In genomic region chr10:25372510-25373148, GRCm38 (mm10) we compare ENCODE assay signal across 11 mouse cellular contexts. TPM values are rescaled to one million over a fixed set of nuclear protein-coding genes. Genes with fewer than 3 reads are reported as not detected.
DNase-seq lines count a peak whose midpoint lies in the region; ATAC-seq and TF ChIP-seq lines count a peak whose summit lies in the region.
"Had no signal": no experiment of that assay in that cellular context is flagged by ENCODE, and none has a peak within 500 bp of the region (broad histone marks: within the 10 kb centered on the region; RNA-seq: fewer than 3 reads in every experiment).

No protein-coding gene starts in this region.

- no peak for ATAC-seq in heart, embryonic 14.5 days (ENCODE audit: insufficient number of reproducible peaks, insufficient read depth, low FRiP score, low read depth)
- peak; percentile 61 for ATAC-seq in embryonic facial prominence, embryonic 12.5 days (ENCODE audit: insufficient number of reproducible peaks, insufficient read depth, low FRiP score, low TSS enrichment)
- ATAC-seq: liver, embryonic 12.5 days had no signal

- no peaks in the 10 kb centered on the region for H3K27me3 ChIP-seq in heart, embryonic 14.5 days (ENCODE audit: control insufficient read depth, insufficient read depth, low read length)
- no peaks in the 10 kb centered on the region for H3K27me3 ChIP-seq in embryonic facial prominence, embryonic 12.5 days
- no peaks in the 10 kb centered on the region for H3K27me3 ChIP-seq in limb, embryonic 10.5 days (ENCODE audit: low read depth, poor library complexity, severe bottlenecking)
- no peaks in the 10 kb centered on the region for H3K27me3 ChIP-seq in thymus, adult 2 months (ENCODE audit: control insufficient read depth, insufficient read depth, low read length)
- H3K27me3 ChIP-seq: kidney, embryonic 15.5 days; liver, embryonic 12.5 days had no signal

- 48% methylated on average over 10 of the region's 10 CpGs for WGBS in heart, embryonic 14.5 days
- 16% methylated on average over 10 of the region's 10 CpGs for WGBS in embryonic facial prominence, embryonic 12.5 days
- 25% methylated on average over 10 of the region's 10 CpGs for WGBS in limb, embryonic 10.5 days
- WGBS in thymus, adult 2 months = 89% methylated on average over 10 of the region's 10 CpGs

- H3K4me1 ChIP-seq in heart, embryonic 14.5 days (ENCODE audit: control insufficient read depth in 2 of 2, insufficient read depth in 2 of 2, low read length in 2 of 2) = peaks cover 16 to 47% of the 10 kb centered on the region in 2 experiments
- H3K4me1 ChIP-seq in embryonic facial prominence, embryonic 12.5 days = peaks cover 67% of the 10 kb centered on the region
- H3K4me1 ChIP-seq in limb, embryonic 10.5 days = peaks cover 72% of the 10 kb centered on the region
- H3K4me1 ChIP-seq in thymus, adult 2 months (replicated peaks; ENCODE audit: control insufficient read depth, insufficient read depth, low read length) = peaks cover 8% of the 10 kb centered on the region

- H3K36me3 ChIP-seq in heart, embryonic 14.5 days (ENCODE audit: control insufficient read depth, insufficient read depth, low read length) = peaks cover 5% of the 10 kb centered on the region; the same call in 1 of the 2 replicates
- peaks cover 5% of the 10 kb centered on the region for H3K36me3 ChIP-seq in embryonic facial prominence, embryonic 12.5 days
- peaks cover 6% of the 10 kb centered on the region for H3K36me3 ChIP-seq in limb, embryonic 10.5 days
- 0 out of 2 replicates have a peak, but pooled peaks cover 2% of the 10 kb centered on the region for H3K36me3 ChIP-seq in thymus, adult 2 months (ENCODE audit: control insufficient read depth, insufficient read depth, low read length)
- H3K36me3 ChIP-seq: liver, embryonic 12.5 days had no signal

- H3K9me3 ChIP-seq in heart, embryonic 14.5 days (ENCODE audit: control insufficient read depth, low read length) = no peaks in the 10 kb centered on the region
- H3K9me3 ChIP-seq in embryonic facial prominence, embryonic 12.5 days = no peaks in the 10 kb centered on the region
- no peaks in the 10 kb centered on the region for H3K9me3 ChIP-seq in limb, embryonic 10.5 days (replicated peaks)
- H3K9me3 ChIP-seq: kidney, embryonic 15.5 days; liver, embryonic 12.5 days had no signal

- H3K27ac ChIP-seq in heart, embryonic 14.5 days (replicated peaks in 1 of 2; ENCODE audit: control insufficient read depth in 1 of 2, insufficient read depth in 1 of 2, low read depth in 2 of 2, low read length in 2 of 2) = peak overlapping the region; percentile 14; a peak in 1 of 4 replicates
- peak overlapping the region; percentile 84 for H3K27ac ChIP-seq in embryonic facial prominence, embryonic 12.5 days
- H3K27ac ChIP-seq in limb, embryonic 10.5 days = peak overlapping the region; percentile 84
- H3K27ac ChIP-seq in thymus, adult 2 months (ENCODE audit: control insufficient read depth, insufficient read depth, low read length) = no peak overlapping the region
- H3K27ac ChIP-seq: liver, embryonic 12.5 days had no signal

- DNase-seq in heart, postnatal 4 days = no peak
- peak; percentile 66 for DNase-seq in R1 (ENCODE audit: low read depth, low spot score)
- peak; percentile 65 for DNase-seq in limb, embryonic 10.5 days (ENCODE audit: low spot score)
- DNase-seq in kidney, postnatal 25 days = no peak
- DNase-seq in thymus, adult 2 months = no peak
- no peak for DNase-seq in urinary bladder, postnatal 10 days (ENCODE audit: low spot score)
- DNase-seq: right cerebral cortex, postnatal 25 days had no signal

- H3K4me3 ChIP-seq in heart, embryonic 14.5 days (ENCODE audit: control insufficient read depth in 1 of 2, insufficient read depth in 1 of 2, low read depth in 1 of 2, low read length in 2 of 2) = no peak overlapping the region
- no peak overlapping the region for H3K4me3 ChIP-seq in embryonic facial prominence, embryonic 12.5 days
- H3K4me3 ChIP-seq in limb, embryonic 10.5 days = peak overlapping the region; percentile 20; the same call in 1 of the 2 replicates
- no peak overlapping the region for H3K4me3 ChIP-seq in thymus, adult 2 months (ENCODE audit: control insufficient read depth, insufficient read depth, low read length)
- H3K4me3 ChIP-seq: kidney, embryonic 15.5 days; liver, embryonic 12.5 days had no signal

- peak overlapping the region; percentile 27 for H3K4me2 ChIP-seq in heart, embryonic 14.5 days (ENCODE audit: low read length)
- H3K4me2 ChIP-seq in embryonic facial prominence, embryonic 12.5 days (replicated peaks) = peak overlapping the region; percentile 9; the same call in 1 of the 2 replicates
- H3K4me2 ChIP-seq: kidney, embryonic 15.5 days; liver, embryonic 12.5 days had no signal

- no peak for TF ChIP-seq POLR2A in thymus, adult 2 months (IDR thresholded peaks at IDR 0.05; ENCODE audit: control insufficient read depth, extremely low read depth, insufficient read depth, low read length, poor library complexity)

- no peak for TF ChIP-seq CTCF in thymus, adult 2 months (IDR thresholded peaks at IDR 0.05; ENCODE audit: borderline replicate concordance, control insufficient read depth, extremely low read depth, insufficient read depth, low read length, poor library complexity)

- no peak overlapping the region for H3K9ac ChIP-seq in heart, embryonic 14.5 days (ENCODE audit: low read length)
- no peak overlapping the region for H3K9ac ChIP-seq in embryonic facial prominence, embryonic 12.5 days
- H3K9ac ChIP-seq: kidney, embryonic 15.5 days; liver, embryonic 12.5 days had no signal

RNA-seq across cellular contexts. Expression of gene Epb41l2, which starts 13.0 kb away (rescaled TPM):
- polyA plus RNA-seq in heart, embryonic 14.5 days (2014; fragmentation: Nextera tagmentation; extraction: Ambion mirVana) = 45.4 and 53.5 TPM in 2 replicates
- 10 to 100 TPM; 90.5 to 91.5 TPM for total RNA-seq in heart, postnatal 4 days (2021)
- polyA plus RNA-seq in embryonic facial prominence, embryonic 12.5 days (2016; fragmentation: Nextera tagmentation; extraction: Ambion mirVana) = 89.3 and 96.7 TPM in 2 replicates
- polyA plus RNA-seq in limb, embryonic 10.5 days (2016; fragmentation: Nextera tagmentation; extraction: Ambion mirVana) = 54.0 and 79.4 TPM in 2 replicates
- 47.5 and 52.5 TPM in 2 replicates for polyA plus RNA-seq in thymus, adult 2 months (2012; rRNA removed)

Comparison
In these comparisons a context has a peak if more than half of its experiments do, and no peak if none do; other contexts are left out.
1. DNase-seq: peak in R1 (single experiment) and limb, embryonic 10.5 days (single experiment); none in heart, postnatal 4 days (single experiment), kidney, postnatal 25 days (0 of 2), thymus, adult 2 months (single experiment) and urinary bladder, postnatal 10 days (single experiment).